Mouse (Mus musculus): ENCODE results near the gene Gnb1. TPM values are rescaled to one million over a fixed set of nuclear protein-coding genes. Genes with fewer than 3 reads are reported as not detected.

Gnb1 gene
- polyA plus RNA-seq, 2 experiments, result 92.8 to 98.7 TPM

GRCm38 (mm10) chr4:155599901-155600825 is 109.0 kb downstream of the Gnb1 start:
- Histone ChIP-seq H3K4me3 (ENCODE audit: insufficient read depth in 1 of 2, low read depth in 2 of 2, low read length in 2 of 2) (peak overlapping the region; percentile 57 to 72), H3K9me3 (ENCODE audit: control insufficient read depth, low read length) (no peaks in the 10 kb centered on the region), H3K27me3 (ENCODE audit: control insufficient read depth, insufficient read depth, low read length) (no peaks in the 10 kb centered on the region), H3K4me1 (replicated peaks; ENCODE audit: control insufficient read depth in 2 of 2, insufficient read depth in 2 of 2, low read length in 1 of 2) (peaks cover 27 to 42% of the 10 kb centered on the region in 2 experiments), H3K9ac (replicated peaks) (no peak overlapping the region), H3K4me2 (ENCODE audit: low read depth) (peak overlapping the region; percentile 84), H3K27ac (no peak overlapping the region), H3K36me3 (replicated peaks; ENCODE audit: control insufficient read depth, insufficient read depth, low read depth) (no peaks in the 10 kb centered on the region)
- DNase-seq (ENCODE audit: low read depth in 3 of 3, low spot score in 3 of 3) (no peak), ATAC-seq (ENCODE audit: insufficient read depth) (no peak)
- no peak for TF ChIP-seq EP300 (IDR thresholded peaks at IDR 0.05; ENCODE audit: low read depth)
- TF ChIP-seq CTCF (IDR thresholded peaks at IDR 0.05; ENCODE audit: low read depth), result no peak
- 62% methylated on average over 11 of the region's 11 CpGs for WGBS (ENCODE audit: insufficient replicate concordance)

- under 1% methylated on average over 63 of the region's 65 CpGs for WGBS (ENCODE audit: insufficient replicate concordance)
- Histone ChIP-seq H3K4me2 (ENCODE audit: low read depth) (peak within 1 kb of the TSS; percentile 84), H3K4me3 (ENCODE audit: insufficient read depth in 1 of 2, low read depth in 2 of 2, low read length in 2 of 2) (peak within 1 kb of the TSS; percentile 72 to 84), H3K4me1 (replicated peaks; ENCODE audit: control insufficient read depth in 2 of 2, insufficient read depth in 2 of 2, low read length in 1 of 2) (peaks cover 27 to 35% of the 10 kb centered on the region in 2 experiments), H3K9me3 (ENCODE audit: control insufficient read depth, low read length) (no peaks in the 10 kb centered on the region), H3K9ac (replicated peaks) (peak within 1 kb of the TSS; percentile 70), H3K27me3 (ENCODE audit: control insufficient read depth, insufficient read depth, low read length) (no peaks in the 10 kb centered on the region), H3K27ac (peak within 1 kb of the TSS; percentile 80), H3K36me3 (replicated peaks; ENCODE audit: control insufficient read depth, insufficient read depth, low read depth) (peaks cover 3% of the 10 kb centered on the region; the same call in 1 of the 2 replicates)
- DNase-seq (ENCODE audit: low read depth in 3 of 3, low spot score in 3 of 3) (peak; percentile 87 to 91 (median 88)), ATAC-seq (ENCODE audit: insufficient read depth) (peak; percentile 94)
- no peak; the same call in 1 of the 2 replicates for TF ChIP-seq EP300 (IDR thresholded peaks at IDR 0.05; ENCODE audit: low read depth)
- peak; percentile 46 for TF ChIP-seq CTCF (IDR thresholded peaks at IDR 0.05; ENCODE audit: low read depth)
These were observed 110.2 kb downstream of the Gnb1 start, which contains the start of gene Slc35e2 for GRCm38 (mm10) chr4:155601091-155601996. Slc35e2 (plus strand) TSS chr4:155601416.

- H3K9ac ChIP-seq (replicated peaks), result peak overlapping the region; percentile 70
- DNase-seq (ENCODE audit: low read depth in 3 of 3, low spot score in 3 of 3), result no peak
- TF ChIP-seq CTCF (IDR thresholded peaks at IDR 0.05; ENCODE audit: low read depth) (no peak), EP300 (IDR thresholded peaks at IDR 0.05; ENCODE audit: low read depth) (no peak)
- H3K4me1 ChIP-seq (replicated peaks; ENCODE audit: control insufficient read depth in 2 of 2, insufficient read depth in 2 of 2, low read length in 1 of 2), result peaks cover 23 to 29% of the 10 kb centered on the region in 2 experiments
- H3K27me3 ChIP-seq (ENCODE audit: control insufficient read depth, insufficient read depth, low read length), result no peaks in the 10 kb centered on the region
- H3K27ac ChIP-seq, result peak overlapping the region; percentile 80
- peaks cover 3% of the 10 kb centered on the region; the same call in 1 of the 2 replicates for H3K36me3 ChIP-seq (replicated peaks; ENCODE audit: control insufficient read depth, insufficient read depth, low read depth)
- H3K4me2 ChIP-seq (ENCODE audit: low read depth), result peak overlapping the region; percentile 84
- peak; percentile 14 for ATAC-seq (ENCODE audit: insufficient read depth)
- H3K9me3 ChIP-seq (ENCODE audit: control insufficient read depth, low read length), result no peaks in the 10 kb centered on the region
- under 1% methylated on average over 31 of the region's 31 CpGs for WGBS (ENCODE audit: insufficient replicate concordance)
- peak overlapping the region; percentile 72 to 84 for H3K4me3 ChIP-seq (ENCODE audit: insufficient read depth in 1 of 2, low read depth in 2 of 2, low read length in 2 of 2)
These were observed 110.9 kb downstream of the Gnb1 start for GRCm38 (mm10) chr4:155601997-155602456.

GRCm38 (mm10) chr4:155602753-155603152 is 111.6 kb downstream of the Gnb1 start:
- Histone ChIP-seq H3K4me1 (replicated peaks; ENCODE audit: control insufficient read depth in 2 of 2, insufficient read depth in 2 of 2, low read length in 1 of 2) (peaks cover 19 to 29% of the 10 kb centered on the region in 2 experiments), H3K9me3 (ENCODE audit: control insufficient read depth, low read length) (no peaks in the 10 kb centered on the region), H3K36me3 (replicated peaks; ENCODE audit: control insufficient read depth, insufficient read depth, low read depth) (peaks cover 3% of the 10 kb centered on the region; the same call in 1 of the 2 replicates), H3K27ac (peak overlapping the region; percentile 30), H3K4me3 (ENCODE audit: insufficient read depth in 1 of 2, low read depth in 2 of 2, low read length in 2 of 2) (peak overlapping the region; percentile 72 to 84), H3K27me3 (ENCODE audit: control insufficient read depth, insufficient read depth, low read length) (no peaks in the 10 kb centered on the region), H3K9ac (replicated peaks) (peak overlapping the region; percentile 70), H3K4me2 (ENCODE audit: low read depth) (peak overlapping the region; percentile 84)
- TF ChIP-seq CTCF (IDR thresholded peaks at IDR 0.05; ENCODE audit: low read depth) (no peak), EP300 (IDR thresholded peaks at IDR 0.05; ENCODE audit: low read depth) (peak; percentile 84)
- WGBS (ENCODE audit: insufficient replicate concordance), result 4% methylated on average over 1 of the region's 1 CpGs
- ATAC-seq (ENCODE audit: insufficient read depth), result no peak
- peak in 2 of 3 experiments; percentile 47 to 55 for DNase-seq (ENCODE audit: low read depth in 3 of 3, low spot score in 3 of 3)

Data from liver, embryonic 14.5 days (tissue).